Mouse (Mus musculus) cerebellum, adult 11 months (tissue): Measurements from ENCODE around the gene Trim16.

Experiments
- DNase-seq: peaks from one replicate; pipeline ENCODE4 v3.0.0; 2022

The Trim16 gene

DNA sequence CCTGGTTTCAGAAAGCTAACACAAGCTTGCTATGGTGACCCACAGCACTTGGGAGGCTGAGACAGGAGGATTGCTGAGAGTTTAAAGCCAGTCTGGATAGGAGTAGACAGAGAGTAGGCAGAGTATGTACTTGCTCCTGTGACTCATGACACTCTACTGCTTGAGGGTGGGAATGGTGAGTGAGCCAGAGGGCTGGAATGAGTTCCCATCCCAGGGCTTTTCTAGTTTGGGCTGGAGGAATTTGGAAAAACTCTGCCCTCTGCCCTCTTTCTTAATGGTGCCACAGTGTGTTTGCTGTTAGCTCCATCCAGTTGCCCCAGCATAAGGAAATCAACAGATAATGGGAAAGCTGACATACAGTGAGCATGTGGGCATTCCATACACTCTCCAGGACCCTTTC lies 11.9 kb downstream of the Trim16 start:
- DNase-seq = no peak

DNA sequence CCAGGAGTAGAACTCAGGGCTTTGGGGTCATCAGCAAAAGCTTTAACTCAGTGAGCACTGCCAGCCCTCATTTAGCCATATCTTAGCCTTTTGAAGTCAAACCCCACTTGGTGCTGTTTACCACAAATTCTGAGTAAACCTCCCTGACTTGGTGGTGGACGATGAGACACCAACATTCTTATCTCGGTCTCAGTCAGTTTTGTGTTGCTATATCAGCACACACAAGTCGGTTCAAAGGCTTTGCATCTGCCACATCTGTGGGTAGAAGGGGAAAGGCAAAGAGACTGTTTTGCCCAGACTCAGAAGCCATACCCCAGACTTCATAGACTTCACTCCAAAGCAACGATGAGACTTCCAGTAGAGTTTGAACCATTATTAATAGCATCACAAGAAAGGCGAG lies 24.5 kb downstream of the Trim16 start:
- no peak for DNase-seq

DNA sequence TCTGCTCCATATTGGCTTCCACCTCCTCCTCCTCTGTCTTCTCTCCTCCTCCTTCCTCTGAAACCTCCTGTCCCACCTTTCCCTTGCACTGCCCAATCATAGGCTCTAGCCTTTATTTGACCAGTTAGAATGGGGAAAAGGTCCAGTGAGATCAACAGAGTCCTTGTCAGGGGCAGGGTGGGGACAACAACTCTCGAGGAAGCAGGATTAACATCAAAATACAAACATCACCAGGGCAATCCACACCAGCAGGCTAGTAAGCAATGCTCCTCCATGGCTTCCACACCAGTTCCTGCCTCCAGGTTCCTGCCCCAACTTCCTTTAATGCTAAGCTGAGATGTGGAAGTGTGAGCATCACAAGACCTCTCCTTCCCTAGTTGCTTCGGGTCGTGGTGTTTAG lies 25.7 kb downstream of the Trim16 start:
- no peak for DNase-seq

DNA sequence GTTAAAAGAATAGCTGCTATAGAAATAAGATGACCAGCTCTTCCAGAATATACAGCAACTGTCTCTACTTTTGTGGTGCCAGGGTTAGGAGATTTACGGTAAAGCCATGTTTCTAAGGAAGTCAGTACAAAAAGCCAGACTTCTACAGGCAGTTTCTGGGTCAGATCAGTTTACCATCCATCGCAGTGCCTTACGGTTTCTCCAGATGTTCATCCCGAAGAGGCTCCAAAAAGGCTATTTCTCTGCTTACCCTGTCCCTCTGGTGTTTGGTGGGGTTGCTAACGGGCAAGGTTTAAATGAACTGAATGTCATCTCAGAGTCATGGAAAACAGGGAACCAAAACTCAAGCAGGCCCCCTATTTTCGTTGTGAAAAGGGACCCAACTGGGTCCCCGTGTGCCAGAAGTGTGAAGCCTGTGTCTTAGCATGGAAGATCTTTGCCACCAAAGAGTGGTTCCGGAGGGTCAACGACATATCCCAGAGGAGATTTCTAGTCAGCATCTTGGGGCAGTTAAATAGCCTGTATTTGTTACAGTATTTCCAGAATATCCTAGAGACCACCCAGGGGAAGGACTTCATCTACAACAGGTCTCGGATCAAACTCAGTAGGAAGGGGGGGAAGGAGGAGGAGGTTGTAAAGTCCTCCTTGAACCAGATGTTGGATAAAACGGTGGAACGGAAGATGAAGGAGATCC lies 27.1 kb downstream of the Trim16 start, which contains the start of gene Fbxw10:
Gene Fbxw10 (plus strand): TSS at position 109 of the 694 bp plus-strand sequence.
- DNase-seq = no peak

DNA sequence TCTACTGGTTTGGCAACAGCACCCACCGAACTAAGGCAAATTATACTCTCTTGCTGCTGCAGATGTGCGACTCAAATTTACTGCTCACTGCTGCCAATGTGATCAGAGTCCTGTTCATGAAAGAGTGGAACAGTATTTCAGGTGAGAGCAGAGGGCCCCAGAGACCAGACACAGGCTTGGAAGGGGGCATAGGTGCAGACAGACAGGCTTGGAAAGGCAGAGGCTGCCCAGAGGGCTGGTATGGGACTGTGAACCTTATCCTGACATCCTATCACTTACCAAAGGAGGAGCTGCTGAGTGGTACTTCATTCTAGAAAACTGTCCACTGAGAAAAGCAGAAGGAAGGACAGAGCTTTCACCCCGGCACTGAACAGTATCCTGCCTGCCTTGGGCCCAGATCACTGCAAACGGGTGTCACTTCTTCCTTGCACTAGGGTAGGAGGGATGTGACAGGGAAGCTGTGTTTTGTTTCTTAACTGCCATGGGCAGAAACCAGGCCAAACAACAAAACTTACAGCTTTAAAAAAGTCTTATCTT lies 27.7 kb downstream of the Trim16 start:
- DNase-seq = no peak

DNA sequence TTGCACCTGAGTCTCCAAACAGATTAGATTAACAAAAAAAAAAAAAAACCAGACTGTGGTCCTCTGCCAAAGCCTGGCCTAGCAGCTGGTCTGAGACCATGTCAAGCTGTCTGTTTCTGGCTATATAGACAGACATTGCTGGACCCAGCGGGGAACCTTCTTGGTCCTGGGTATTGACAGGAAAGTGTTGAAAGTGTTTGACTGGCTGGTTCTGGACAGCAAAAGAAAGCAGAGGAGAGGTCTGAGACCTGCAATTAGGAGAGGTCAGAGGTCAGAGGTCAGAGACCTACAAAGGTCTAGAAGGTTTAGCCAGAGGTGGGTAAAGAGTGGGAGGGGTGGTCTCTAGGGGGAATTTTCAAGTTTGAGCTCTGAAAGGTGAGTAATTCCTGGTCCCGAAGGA lies 28.3 kb downstream of the Trim16 start:
- DNase-seq = no peak

DNA sequence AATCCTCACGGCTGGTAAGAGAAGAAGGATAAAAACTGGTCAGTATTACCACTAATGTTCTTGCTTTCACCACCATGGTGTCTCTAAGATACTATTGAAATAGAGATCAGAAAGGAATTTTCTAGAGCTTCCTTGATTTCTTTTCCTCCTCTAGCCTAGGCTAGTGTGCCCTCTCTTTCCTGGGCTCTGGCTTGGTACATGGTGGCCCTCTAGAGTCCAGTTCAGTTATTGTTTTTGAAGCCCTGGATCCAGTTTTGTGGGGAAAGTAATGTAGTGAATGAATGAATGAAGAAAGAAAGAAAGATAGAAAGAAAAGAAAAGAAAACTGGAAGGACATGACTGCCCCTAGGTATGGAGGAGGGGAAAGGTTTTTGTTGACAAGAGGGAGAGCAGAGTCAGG lies 31.2 kb downstream of the Trim16 start:
- DNase-seq = no peak

- no peak for DNase-seq
Measured at GRCm38 (mm10) chr11:62853334-62853733, 33.3 kb downstream of the Trim16 start.

DNA sequence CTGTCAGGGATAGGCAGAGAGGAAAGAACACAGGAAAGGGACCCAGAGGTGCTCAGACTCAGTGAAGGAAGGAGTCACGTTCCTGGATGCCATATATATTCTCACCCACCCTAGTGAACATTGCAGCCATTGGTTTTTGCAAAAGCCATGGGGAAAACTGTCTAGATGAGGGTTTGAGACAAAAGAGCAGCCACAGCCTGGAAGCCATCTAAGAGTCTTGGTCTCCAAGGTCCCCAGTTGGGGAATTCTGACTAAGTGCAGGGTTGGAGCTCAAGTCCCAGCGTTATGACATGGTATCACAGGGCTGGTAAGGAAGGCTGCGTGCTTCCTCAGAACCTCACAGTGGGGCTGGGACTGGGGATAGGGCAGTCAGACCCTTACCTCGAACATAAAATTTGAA lies 45.5 kb downstream of the Trim16 start:
- no peak for DNase-seq

- DNase-seq = no peak
Measured at GRCm38 (mm10) chr11:62866685-62867084, 46.7 kb downstream of the Trim16 start.

- DNase-seq = no peak
Measured at GRCm38 (mm10) chr11:62869201-62869600, 49.2 kb downstream of the Trim16 start.

- DNase-seq = no peak
Measured at GRCm38 (mm10) chr11:62869715-62870371, 49.8 kb downstream of the Trim16 start.

DNA sequence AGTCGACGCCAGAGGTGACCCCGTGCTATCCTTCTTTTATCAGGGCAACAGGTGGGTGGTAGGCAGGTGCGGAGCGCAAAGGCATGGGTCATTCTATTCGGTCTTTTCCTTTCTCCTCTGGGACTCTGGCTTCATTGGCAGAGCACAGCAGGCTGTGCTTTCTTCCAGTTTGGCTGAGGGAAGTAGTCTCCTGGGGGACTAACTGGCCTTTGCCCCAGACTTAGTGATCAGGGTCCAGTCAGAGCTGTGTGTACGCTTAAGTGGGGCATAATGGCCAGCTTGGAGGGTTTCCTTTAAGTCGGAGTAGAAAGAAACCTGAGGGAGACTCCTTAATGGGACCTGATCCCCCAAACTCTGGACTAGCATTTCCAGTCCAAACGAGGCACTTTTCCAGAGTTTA lies 53.4 kb downstream of the Trim16 start:
- no peak for DNase-seq

GRCm38 (mm10) chr11:62875696-62876095 lies 55.7 kb downstream of the Trim16 start:
- no peak for DNase-seq

DNA sequence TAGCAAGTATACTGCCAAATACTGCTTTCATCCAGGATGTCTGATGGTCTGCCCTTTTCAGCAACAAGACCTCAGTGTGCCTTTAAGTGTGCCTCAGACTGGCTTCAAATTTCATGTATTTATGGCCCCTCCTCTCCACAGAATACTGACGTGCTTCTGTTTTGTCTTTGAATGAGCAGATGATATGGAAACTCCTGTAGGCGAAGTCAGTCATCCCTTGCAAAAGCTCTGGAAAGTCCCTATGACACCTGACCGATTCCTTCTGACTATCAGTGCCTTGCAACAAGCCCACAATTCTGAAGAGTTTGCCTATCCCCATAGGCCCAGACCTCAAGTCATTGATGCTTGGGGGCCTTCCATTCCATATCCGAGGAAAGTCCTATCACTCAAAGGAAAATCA lies 56.4 kb downstream of the Trim16 start:
- DNase-seq = no peak

- DNase-seq = no peak
Measured at GRCm38 (mm10) chr11:62877391-62877790, 57.4 kb downstream of the Trim16 start.

DNA sequence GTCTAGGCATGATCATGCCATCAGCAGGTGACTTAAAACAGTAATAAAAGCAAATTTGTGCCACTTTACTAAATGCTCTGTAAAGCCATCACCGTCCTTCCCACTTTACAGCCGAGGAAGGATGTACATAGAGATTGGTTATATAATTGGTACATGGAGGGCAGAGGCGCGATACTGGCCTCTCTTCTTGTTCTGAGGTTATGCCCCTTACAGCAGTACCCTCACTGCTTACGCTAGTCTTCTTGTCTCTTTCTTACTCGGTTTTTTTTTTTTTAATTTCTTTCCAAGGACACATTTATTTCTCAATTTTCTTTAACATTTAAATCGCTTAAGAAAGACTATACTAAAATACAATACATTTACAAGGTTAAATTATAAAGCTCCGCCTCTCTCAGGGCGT lies 58.7 kb downstream of the Trim16 start:
- DNase-seq = no peak

GRCm38 (mm10) chr11:62879220-62880048 lies 59.4 kb downstream of the Trim16 start, which contains the start of gene Tvp23b:
TSS of gene Tvp23b (plus strand) at chr11:62879455.
- DNase-seq = peak; percentile 98

DNA sequence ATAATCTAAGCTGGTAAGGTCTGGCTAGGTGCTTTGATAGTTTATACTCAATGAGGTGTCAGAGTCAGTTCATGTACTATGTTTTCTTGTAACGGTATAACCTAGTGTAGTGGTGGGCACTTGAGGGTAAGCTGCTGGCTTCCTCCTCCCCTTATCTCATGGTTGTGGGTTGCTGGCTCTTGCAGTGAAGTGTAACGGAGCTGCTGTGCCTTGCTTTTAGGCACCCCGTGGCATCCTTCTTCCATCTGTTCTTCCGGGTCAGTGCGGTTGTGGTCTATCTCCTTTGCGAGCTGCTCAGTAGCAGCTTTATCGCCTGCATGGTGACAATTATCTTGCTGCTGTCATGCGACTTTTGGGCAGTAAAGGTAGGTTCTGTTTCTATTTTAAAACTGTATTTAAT lies 63.4 kb downstream of the Trim16 start:
- DNase-seq = no peak

GRCm38 (mm10) chr11:62885323-62885722 lies 65.3 kb downstream of the Trim16 start:
- no peak for DNase-seq

DNA sequence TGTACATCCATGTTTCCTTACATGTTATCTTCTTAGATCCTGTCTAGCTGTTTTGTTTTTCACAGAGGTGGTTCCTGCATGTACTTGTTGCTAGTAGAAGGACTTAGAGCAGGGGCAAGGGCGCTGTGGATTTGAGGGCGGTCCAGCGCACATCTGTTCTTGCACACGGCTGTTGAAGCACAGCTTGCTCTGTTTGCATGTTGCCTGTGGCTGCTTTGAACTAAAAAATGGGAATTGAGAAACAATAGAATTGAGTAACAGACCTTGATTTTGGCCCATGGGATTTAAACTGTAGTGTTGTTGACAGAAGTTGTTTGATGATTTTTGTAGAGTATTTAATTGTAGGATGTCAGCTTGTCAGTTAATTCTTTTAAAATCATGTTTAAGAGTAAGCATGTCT lies 70.8 kb downstream of the Trim16 start:
- no peak for DNase-seq

- DNase-seq = no peak
Measured at GRCm38 (mm10) chr11:62891763-62892162, 71.7 kb downstream of the Trim16 start.
